Mouse (Mus musculus) liver, embryonic 14.5 days (tissue): ENCODE measurements around the gene Lonp2.

Experiments used
- CTCF ChIP-seq: IDR thresholded peaks from 2 replicates; pipeline ENCODE4 v1.5.1; 2016; ENCODE audit warnings: antibody characterized with exemption, low read depth, control low read depth
- EP300 ChIP-seq: IDR thresholded peaks from 2 replicates; pipeline ENCODE4 v1.6.1; 2016; ENCODE audit warnings: antibody characterized with exemption, low read depth

- TF ChIP-seq CTCF (no peak), EP300 (no peak)
Measured at GRCm38 (mm10) chr8:86644661-86645060, 20.8 kb downstream of the Lonp2 start.
